Mouse (Mus musculus) gastrocnemius, adult 2 months (tissue): ENCODE measurements at regions not wholly inside any gene's neighbourhood (a gene's known extent, or its start where the extent isn't known, plus 50 kb on each side); places are given as distances from the start of the nearest gene placed in this dataset. TPM values are rescaled to one million over a fixed set of nuclear protein-coding genes. Genes with fewer than 3 reads are reported as not detected.
"Not testable (repeated sequence)": the region's sequence is repeated elsewhere in the genome, so short reads cannot be mapped to it uniquely, and the experiment has no call there.

ENCODE experiments used
- DNase-seq: peaks from one replicate; pipeline ENCODE4 v3.0.0; 2022
- H3K27ac ChIP-seq: fragments of 200-600 bp; 2 replicates; pipeline ENCODE4 v1.8.1; 2022; ENCODE audit warnings: mild to moderate bottlenecking
- H3K4me3 ChIP-seq: fragments of 200-600 bp; 2 replicates; pipeline ENCODE4 v1.8.1; 2022; ENCODE audit warnings: mild to moderate bottlenecking, moderate library complexity
- CTCF ChIP-seq: fragments of 200-600 bp; IDR thresholded peaks from 2 replicates; pipeline ENCODE4 v1.8.1; 2022; ENCODE audit warnings: antibody characterized with exemption, mild to moderate bottlenecking, moderate library complexity
- intact Hi-C: fragments of 180-260 bp; cut with DNase I; formaldehyde crosslinking; loops from one replicate; pipeline ENCODE4 v1.15.1; 2025
- microRNA-seq: library from miRNA; unstranded; fragments of <30 nt; microRNA quantifications from one replicate; pipeline ENCODE4 v1.2.0, GENCODE M21; 2021

- no peak for TF ChIP-seq CTCF
- intact Hi-C loops: no loop called here
Observed at GRCm38 (mm10) chr3:6427905-6428304, 192.3 kb downstream of the 1700008P02Rik start.

GRCm38 (mm10) chr3:6400871-6401270 lies 219.4 kb downstream of the 1700008P02Rik start:
- Histone ChIP-seq H3K4me3 (no peak overlapping the region), H3K27ac (no peak overlapping the region)
- no peak for DNase-seq
- TF ChIP-seq CTCF: no peak
- intact Hi-C loops: no loop called here

More at GRCm38 (mm10) chr3:6427905-6428304, 192.3 kb downstream of the 1700008P02Rik start:
- Histone ChIP-seq H3K4me3 (no peak overlapping the region), H3K27ac (no peak overlapping the region)
- no peak for DNase-seq

GRCm38 (mm10) chr3:6385669-6386068 lies 234.6 kb downstream of the 1700008P02Rik start:
- H3K4me3 ChIP-seq: no peak overlapping the region
- intact Hi-C loops: no loop called here
- DNase-seq: no peak
- TF ChIP-seq CTCF: no peak
- no peak overlapping the region for H3K27ac ChIP-seq

GRCm38 (mm10) chr3:6382896-6383295 lies 237.3 kb downstream of the 1700008P02Rik start:
- intact Hi-C loops: no loop called here
- DNase-seq: no peak
- Histone ChIP-seq H3K4me3 (no peak overlapping the region), H3K27ac (no peak overlapping the region)
- TF ChIP-seq CTCF: no peak

DNA sequence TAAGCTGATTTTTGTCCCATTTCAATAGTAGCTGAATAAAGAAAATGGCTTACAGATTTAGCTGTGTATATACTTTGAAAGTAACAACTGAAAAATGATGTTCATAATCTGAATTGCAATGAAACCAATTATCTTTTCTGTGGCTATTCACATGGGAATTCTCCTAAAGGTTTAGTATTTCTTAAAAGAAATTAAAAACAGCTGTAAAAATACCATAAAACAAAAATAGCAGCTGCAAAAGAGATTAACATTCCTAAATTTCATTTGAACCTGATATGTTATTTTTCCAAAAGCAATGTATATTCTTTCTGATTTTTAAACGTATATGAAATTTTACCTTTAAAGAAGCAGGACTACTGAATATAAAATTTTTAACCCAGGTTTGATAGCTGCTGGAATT lies 237.9 kb downstream of the 1700008P02Rik start:
- Histone ChIP-seq H3K4me3 (no peak overlapping the region), H3K27ac (no peak overlapping the region)
- TF ChIP-seq CTCF: no peak
- intact Hi-C loops: no loop called here
- no peak for DNase-seq

GRCm38 (mm10) chr3:6381732-6382131 lies 238.5 kb downstream of the 1700008P02Rik start:
- intact Hi-C loops: no loop called here
- TF ChIP-seq CTCF: no peak
- DNase-seq: no peak
- Histone ChIP-seq H3K4me3 (no peak overlapping the region), H3K27ac (no peak overlapping the region)

DNA sequence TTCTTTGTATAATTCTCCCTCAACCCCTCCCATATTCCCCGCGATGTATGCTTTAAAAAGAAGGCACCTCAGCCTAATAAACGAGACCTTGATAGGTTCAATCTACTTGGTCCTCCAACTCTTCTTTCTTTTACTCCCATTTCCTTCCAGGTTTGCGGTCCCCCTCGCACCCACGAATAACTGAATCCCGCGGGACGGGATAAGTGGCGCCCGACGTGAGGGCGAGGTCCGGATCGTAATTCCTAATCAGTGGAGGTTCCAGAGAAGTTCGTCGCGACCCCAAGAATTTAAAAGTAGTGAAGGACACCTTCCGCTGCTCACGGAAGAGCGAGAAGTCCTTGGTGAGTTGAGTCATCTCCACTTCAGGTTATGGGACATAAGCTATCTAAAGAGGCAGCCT lies 281.2 kb downstream of the 1700008P02Rik start:
- H3K27ac ChIP-seq, intact Hi-C loops, H3K4me3 ChIP-seq, DNase-seq: not testable (repeated sequence)

DNA sequence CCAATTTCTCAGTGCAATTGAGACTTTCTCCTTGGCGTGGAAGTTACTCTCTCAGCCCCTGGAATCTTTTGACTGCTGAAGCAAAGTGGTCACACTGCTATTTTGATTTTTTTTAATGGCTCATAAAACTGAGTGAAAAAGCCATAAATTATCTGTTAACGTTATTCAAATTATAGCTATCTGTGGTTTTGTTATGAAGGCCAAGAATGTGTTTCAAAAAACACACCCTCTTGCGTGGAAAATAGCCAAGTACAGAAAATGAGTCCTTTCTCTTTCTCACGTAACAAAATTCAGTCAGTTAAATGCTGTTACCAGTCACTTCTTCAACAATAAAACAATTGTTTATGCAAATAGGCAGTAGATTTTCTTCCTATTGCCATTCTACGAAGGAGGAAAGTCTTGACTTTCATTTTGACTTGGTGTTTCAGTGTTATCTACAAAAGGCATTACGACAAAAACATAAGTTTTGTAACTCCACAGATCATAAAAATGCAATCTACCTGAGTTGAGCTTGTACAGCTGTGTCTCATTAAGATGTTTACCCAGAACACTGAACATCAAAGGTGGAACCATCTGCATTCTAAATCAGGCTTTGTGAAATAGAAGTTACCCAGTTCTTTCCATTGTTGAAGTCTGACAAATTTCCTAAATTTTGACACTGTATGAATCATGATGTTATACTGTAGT lies 299.3 kb downstream of the 1700008P02Rik start:
- Histone ChIP-seq H3K27ac (0 out of 2 replicates have a peak overlapping the region, but pooled peaks have one; percentile 9), H3K4me3 (peak overlapping the region; percentile 23)
- intact Hi-C loops: no loop called here
- no peak for DNase-seq
- TF ChIP-seq CTCF: no peak

- H3K27ac ChIP-seq: no peak overlapping the region
- intact Hi-C loops: no loop called here
- TF ChIP-seq CTCF: no peak
- no peak overlapping the region for H3K4me3 ChIP-seq
- no peak for DNase-seq
Observed at GRCm38 (mm10) chr3:6289500-6289899, 330.7 kb downstream of the 1700008P02Rik start.

DNA sequence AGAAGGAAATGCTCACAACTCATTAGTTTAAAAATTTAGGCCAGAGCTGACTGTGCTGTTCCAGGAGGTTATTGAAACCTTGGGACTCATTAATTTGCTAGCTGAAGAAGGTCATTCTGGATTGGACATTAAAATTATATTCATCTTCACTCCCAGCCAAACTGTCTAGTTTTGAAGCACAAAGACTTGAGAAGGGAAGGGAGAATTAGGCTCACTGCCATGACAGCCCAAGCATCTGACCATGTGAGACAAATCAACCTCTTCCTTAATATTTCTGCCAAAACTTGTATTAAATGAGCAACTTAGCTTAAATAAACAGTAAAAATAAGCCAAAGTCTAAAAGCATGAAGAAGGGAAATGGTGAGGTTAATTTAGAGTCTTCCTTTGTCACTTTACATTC lies 339.6 kb downstream of the 1700008P02Rik start:
- intact Hi-C loops: no loop called here
- Histone ChIP-seq H3K4me3 (no peak overlapping the region), H3K27ac (no peak overlapping the region)
- no peak for TF ChIP-seq CTCF
- peak; percentile 18 for DNase-seq

Small RNAs in the stretch of these regions (microRNA-seq; reads per million reads assigned to microRNA genes)
- not detected for gene Gm23147
